Mouse (Mus musculus) forelimb bud, embryonic 11.5 days (tissue): Measurements from ENCODE around the gene March9.

Source experiments
- DNase-seq: peaks from one replicate; pipeline ENCODE4 v3.0.0-alpha.2; 2012; ENCODE audit warnings: low read depth, low spot score

Gene March9

GRCm38 (mm10) chr10:127037641-127038040, 22.3 kb downstream of the March9 start:
- DNase-seq, result no peak

GRCm38 (mm10) chr10:127036273-127036672, 23.7 kb downstream of the March9 start:
- no peak for DNase-seq

- DNase-seq, result no peak
Observed at GRCm38 (mm10) chr10:127033301-127033741, 26.7 kb downstream of the March9 start.

- DNase-seq, result peak; percentile 92
Observed at GRCm38 (mm10) chr10:127030336-127031296, 29.4 kb downstream of the March9 start, which contains the start of gene Tsfm. Tsfm (minus strand) TSS chr10:127030840.

GRCm38 (mm10) chr10:127018422-127018821, 41.6 kb downstream of the March9 start:
- no peak for DNase-seq

GRCm38 (mm10) chr10:127017071-127017470, 42.9 kb downstream of the March9 start:
- DNase-seq, result peak; percentile 20

GRCm38 (mm10) chr10:127016488-127016887, 43.5 kb downstream of the March9 start:
- DNase-seq, result peak; percentile 32
